Mouse (Mus musculus): ENCODE measurements around the gene Psat1. TPM values are rescaled to one million over a fixed set of nuclear protein-coding genes. Genes with fewer than 3 reads are reported as not detected.

The Psat1 gene
- polyA plus RNA-seq, 1 experiment, result 396 TPM

- TF ChIP-seq E2F4 (IDR thresholded peaks at IDR 0.05; ENCODE audit: insufficient read depth) (no peak), REST (IDR thresholded peaks at IDR 0.05; ENCODE audit: insufficient read depth, insufficient read length) (no peak), TCF3 (IDR thresholded peaks at IDR 0.05; ENCODE audit: insufficient read length, low read depth) (no peak), TCF12 (IDR thresholded peaks at IDR 0.05; ENCODE audit: insufficient read depth, poor library complexity, severe bottlenecking) (no peak), POLR2A (IDR thresholded peaks at IDR 0.05; ENCODE audit: insufficient read length, low read depth) (no peak), CEBPB (IDR thresholded peaks at IDR 0.05; ENCODE audit: insufficient read depth, poor library complexity, severe bottlenecking) (no peak), MAX (IDR thresholded peaks at IDR 0.05; ENCODE audit: low read depth) (no peak), SRF (IDR thresholded peaks at IDR 0.05; ENCODE audit: control insufficient read depth, insufficient read length, low read depth) (no peak), USF1 (IDR thresholded peaks at IDR 0.05; ENCODE audit: low read depth) (no peak), POLR2AphosphoS2 (IDR thresholded peaks at IDR 0.05; ENCODE audit: insufficient read length, low read depth) (no peak), MYOD1 (IDR thresholded peaks at IDR 0.05; ENCODE audit: control insufficient read depth in 1 of 3, insufficient read length in 2 of 3, low read depth in 2 of 3) (no peak), MYOG (IDR thresholded peaks at IDR 0.05; ENCODE audit: control insufficient read depth in 1 of 3, insufficient read depth in 1 of 3, insufficient read length in 2 of 3, low read depth in 2 of 3) (no peak)
- H3ac ChIP-seq (ENCODE audit: control insufficient read depth, insufficient read length), result no peak overlapping the region
Observed at GRCm38 (mm10) chr19:15882705-15883426, 64.3 kb downstream of the Psat1 start.

GRCm38 (mm10) chr19:15880731-15881130 lies 66.4 kb downstream of the Psat1 start:
- TF ChIP-seq CEBPB (IDR thresholded peaks at IDR 0.05; ENCODE audit: insufficient read depth, poor library complexity, severe bottlenecking), result no peak
- TF ChIP-seq POLR2A (IDR thresholded peaks at IDR 0.05; ENCODE audit: insufficient read length, low read depth), result no peak
- TF ChIP-seq E2F4 (IDR thresholded peaks at IDR 0.05; ENCODE audit: insufficient read depth), result no peak
- TF ChIP-seq TCF3 (IDR thresholded peaks at IDR 0.05; ENCODE audit: insufficient read length, low read depth), result no peak
- no peak for TF ChIP-seq POLR2AphosphoS2 (IDR thresholded peaks at IDR 0.05; ENCODE audit: insufficient read length, low read depth)
- no peak for TF ChIP-seq USF1 (IDR thresholded peaks at IDR 0.05; ENCODE audit: low read depth)
- no peak for TF ChIP-seq REST (IDR thresholded peaks at IDR 0.05; ENCODE audit: insufficient read depth, insufficient read length)
- no peak for TF ChIP-seq TCF12 (IDR thresholded peaks at IDR 0.05; ENCODE audit: insufficient read depth, poor library complexity, severe bottlenecking)
- TF ChIP-seq MYOG (IDR thresholded peaks at IDR 0.05; ENCODE audit: control insufficient read depth in 1 of 3, insufficient read depth in 1 of 3, insufficient read length in 2 of 3, low read depth in 2 of 3), result no peak
- no peak for TF ChIP-seq SRF (IDR thresholded peaks at IDR 0.05; ENCODE audit: control insufficient read depth, insufficient read length, low read depth)
- TF ChIP-seq MAX (IDR thresholded peaks at IDR 0.05; ENCODE audit: low read depth), result no peak
- TF ChIP-seq MYOD1 (IDR thresholded peaks at IDR 0.05; ENCODE audit: control insufficient read depth in 1 of 3, insufficient read length in 2 of 3, low read depth in 2 of 3), result no peak
- Histone ChIP-seq H3K4me3 (no peak overlapping the region), H3K79me2 (ENCODE audit: control insufficient read depth, insufficient read depth) (no peaks in the 10 kb centered on the region), H3K36me3 (ENCODE audit: control insufficient read depth, insufficient read depth) (no peaks in the 10 kb centered on the region), H3ac (ENCODE audit: control insufficient read depth, insufficient read length) (no peak overlapping the region), H3K4me2 (ENCODE audit: low read depth) (no peak overlapping the region), H3K27me3 (ENCODE audit: control insufficient read depth, insufficient read depth, insufficient read length) (no peaks in the 10 kb centered on the region)

More at GRCm38 (mm10) chr19:15882705-15883426, 64.3 kb downstream of the Psat1 start:
- Histone ChIP-seq H3K79me2 (ENCODE audit: control insufficient read depth, insufficient read depth) (no peaks in the 10 kb centered on the region), H3K4me3 (no peak overlapping the region), H3K4me2 (ENCODE audit: low read depth) (no peak overlapping the region), H3K27me3 (ENCODE audit: control insufficient read depth, insufficient read depth, insufficient read length) (no peaks in the 10 kb centered on the region), H3K36me3 (ENCODE audit: control insufficient read depth, insufficient read depth) (no peaks in the 10 kb centered on the region)

- H3K4me3 ChIP-seq, result no peak overlapping the region
- TF ChIP-seq POLR2A (IDR thresholded peaks at IDR 0.05; ENCODE audit: insufficient read length, low read depth) (no peak), E2F4 (IDR thresholded peaks at IDR 0.05; ENCODE audit: insufficient read depth) (no peak), TCF12 (IDR thresholded peaks at IDR 0.05; ENCODE audit: insufficient read depth, poor library complexity, severe bottlenecking) (no peak), TCF3 (IDR thresholded peaks at IDR 0.05; ENCODE audit: insufficient read length, low read depth) (no peak), MYOD1 (IDR thresholded peaks at IDR 0.05; ENCODE audit: control insufficient read depth in 1 of 3, insufficient read length in 2 of 3, low read depth in 2 of 3) (no peak), CEBPB (IDR thresholded peaks at IDR 0.05; ENCODE audit: insufficient read depth, poor library complexity, severe bottlenecking) (no peak), MAX (IDR thresholded peaks at IDR 0.05; ENCODE audit: low read depth) (no peak), SRF (IDR thresholded peaks at IDR 0.05; ENCODE audit: control insufficient read depth, insufficient read length, low read depth) (no peak)
- H3K4me2 ChIP-seq (ENCODE audit: low read depth), result no peak overlapping the region
- no peaks in the 10 kb centered on the region for H3K79me2 ChIP-seq (ENCODE audit: control insufficient read depth, insufficient read depth)
- no peak overlapping the region for H3ac ChIP-seq (ENCODE audit: control insufficient read depth, insufficient read length)
- no peaks in the 10 kb centered on the region for H3K27me3 ChIP-seq (ENCODE audit: control insufficient read depth, insufficient read depth, insufficient read length)
- H3K36me3 ChIP-seq (ENCODE audit: control insufficient read depth, insufficient read depth), result no peaks in the 10 kb centered on the region
Observed at GRCm38 (mm10) chr19:15879271-15879670, 67.9 kb downstream of the Psat1 start.

- H3ac ChIP-seq (ENCODE audit: control insufficient read depth, insufficient read length), result no peak overlapping the region
- H3K4me2 ChIP-seq (ENCODE audit: low read depth), result no peak overlapping the region
- H3K79me2 ChIP-seq (ENCODE audit: control insufficient read depth, insufficient read depth), result no peaks in the 10 kb centered on the region
- no peak for TF ChIP-seq TCF12 (IDR thresholded peaks at IDR 0.05; ENCODE audit: insufficient read depth, poor library complexity, severe bottlenecking)
- no peak for TF ChIP-seq POLR2AphosphoS2 (IDR thresholded peaks at IDR 0.05; ENCODE audit: insufficient read length, low read depth)
- TF ChIP-seq CEBPB (IDR thresholded peaks at IDR 0.05; ENCODE audit: insufficient read depth, poor library complexity, severe bottlenecking), result no peak
- no peak for TF ChIP-seq TCF3 (IDR thresholded peaks at IDR 0.05; ENCODE audit: insufficient read length, low read depth)
- TF ChIP-seq MAX (IDR thresholded peaks at IDR 0.05; ENCODE audit: low read depth), result no peak
- no peak for TF ChIP-seq REST (IDR thresholded peaks at IDR 0.05; ENCODE audit: insufficient read depth, insufficient read length)
- no peak for TF ChIP-seq MYOG (IDR thresholded peaks at IDR 0.05; ENCODE audit: control insufficient read depth in 1 of 3, insufficient read depth in 1 of 3, insufficient read length in 2 of 3, low read depth in 2 of 3)
- no peak for TF ChIP-seq USF1 (IDR thresholded peaks at IDR 0.05; ENCODE audit: low read depth)
- no peak for TF ChIP-seq MYOD1 (IDR thresholded peaks at IDR 0.05; ENCODE audit: control insufficient read depth in 1 of 3, insufficient read length in 2 of 3, low read depth in 2 of 3)
- no peak for TF ChIP-seq SRF (IDR thresholded peaks at IDR 0.05; ENCODE audit: control insufficient read depth, insufficient read length, low read depth)
- TF ChIP-seq E2F4 (IDR thresholded peaks at IDR 0.05; ENCODE audit: insufficient read depth), result no peak
- TF ChIP-seq POLR2A (IDR thresholded peaks at IDR 0.05; ENCODE audit: insufficient read length, low read depth), result no peak
- H3K27me3 ChIP-seq (ENCODE audit: control insufficient read depth, insufficient read depth, insufficient read length), result peaks cover 3% of the 10 kb centered on the region
- H3K36me3 ChIP-seq (ENCODE audit: control insufficient read depth, insufficient read depth), result no peaks in the 10 kb centered on the region
- H3K4me3 ChIP-seq, result no peak overlapping the region
Observed at GRCm38 (mm10) chr19:15868865-15869698, 78.1 kb downstream of the Psat1 start.

Data from myocyte (in vitro differentiated cells).